Mouse (Mus musculus): ENCODE results near the gene Ttc37.

DNA sequence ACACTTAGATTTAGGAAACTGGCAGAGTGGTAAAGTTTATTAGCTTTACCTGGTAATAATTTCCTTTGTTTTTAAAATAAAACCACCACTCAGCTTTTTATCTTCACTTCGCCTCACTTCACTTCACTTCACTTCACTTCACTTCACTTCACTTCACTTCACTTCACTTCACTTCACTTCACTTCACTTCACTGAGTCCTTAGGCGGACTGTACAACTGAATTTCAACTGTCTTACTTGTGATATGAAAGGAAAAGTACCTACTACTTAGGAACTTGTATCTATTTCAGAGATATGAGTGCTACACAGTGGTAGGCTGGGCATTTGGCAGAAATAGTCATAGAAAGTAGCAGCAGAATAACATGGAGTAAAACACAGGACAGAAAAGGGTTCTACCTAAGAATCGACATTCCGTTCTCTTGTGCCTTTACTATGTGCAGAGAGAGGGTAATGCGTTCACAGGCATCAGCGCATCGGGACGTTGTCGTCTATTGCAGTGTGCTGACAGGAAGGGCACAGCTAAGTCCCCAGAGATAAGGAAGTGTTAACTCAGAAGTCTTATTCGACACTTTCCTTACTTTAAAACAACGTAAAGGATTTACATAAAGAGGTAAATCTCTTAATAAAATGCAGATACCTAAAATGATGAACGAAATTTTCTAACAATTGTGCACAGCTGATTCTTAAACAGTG is 42.7 kb downstream of the Ttc37 start:
- TF ChIP-seq MYOG (IDR thresholded peaks at IDR 0.05; ENCODE audit: control insufficient read depth in 1 of 3, insufficient read depth in 1 of 3, insufficient read length in 2 of 3, low read depth in 2 of 3), result no peak
- no peak for TF ChIP-seq USF1 (IDR thresholded peaks at IDR 0.05; ENCODE audit: low read depth)
- no peak for TF ChIP-seq POLR2A (IDR thresholded peaks at IDR 0.05; ENCODE audit: insufficient read length, low read depth)
- TF ChIP-seq TCF3 (IDR thresholded peaks at IDR 0.05; ENCODE audit: insufficient read length, low read depth), result no peak
- TF ChIP-seq MAX (IDR thresholded peaks at IDR 0.05; ENCODE audit: low read depth), result no peak
